Mouse (Mus musculus) R1 (cell line): ENCODE data around the gene Nf2.

Experiments
- DNase-seq: peaks from one replicate; pipeline ENCODE4 v3.0.0-alpha.2; 2018; ENCODE audit warnings: low read depth, low spot score

Gene Nf2

DNA sequence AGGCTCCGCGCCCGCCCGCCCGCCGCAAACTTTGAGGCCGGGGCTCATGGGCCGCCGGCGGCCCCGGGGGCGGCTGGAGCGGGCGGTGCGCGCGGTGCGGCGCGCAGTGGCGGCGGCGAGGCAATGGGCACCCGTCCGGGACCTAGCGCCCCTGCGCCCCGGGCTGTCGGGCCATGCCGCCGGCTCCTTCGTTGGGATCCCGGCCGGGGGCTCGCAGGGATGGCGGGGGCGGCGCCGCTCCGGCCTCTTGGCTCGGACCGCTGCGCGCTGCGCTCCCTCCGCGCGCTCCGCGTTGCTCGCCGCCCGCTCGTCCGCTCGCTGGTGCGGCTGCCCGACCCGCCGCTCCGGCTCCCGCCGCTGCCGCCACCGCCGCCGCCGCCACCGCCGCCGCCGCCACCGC, 102.6 kb downstream of the Nf2 start, which contains the start of gene Cabp7:
Cabp7 (minus strand) TSS at position 46 of the 400 bp plus-strand sequence.
- DNase-seq, result no peak

GRCm38 (mm10) chr11:4745969-4746368, 103.4 kb downstream of the Nf2 start:
- DNase-seq, result peak; percentile 60

DNA sequence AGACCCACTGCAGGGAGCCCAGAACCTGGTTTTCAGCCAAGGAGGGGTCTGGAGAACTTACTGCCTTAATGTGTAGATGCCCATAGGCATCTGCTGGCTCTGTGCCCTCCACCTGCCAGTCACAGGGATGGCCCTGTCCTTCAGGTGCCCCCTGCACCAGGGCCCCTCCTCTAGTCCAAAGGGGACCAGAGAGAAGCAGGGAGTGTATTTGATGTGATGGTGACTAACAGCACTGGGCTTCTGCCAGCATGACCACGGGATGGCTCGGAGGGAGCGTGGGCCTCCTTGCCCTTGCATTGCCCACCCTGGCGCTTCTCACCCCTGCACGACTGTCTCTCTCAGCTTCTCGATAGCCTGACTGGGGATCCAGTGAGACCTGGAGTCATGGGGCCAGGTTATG, 104.6 kb downstream of the Nf2 start:
- DNase-seq, result no peak

DNA sequence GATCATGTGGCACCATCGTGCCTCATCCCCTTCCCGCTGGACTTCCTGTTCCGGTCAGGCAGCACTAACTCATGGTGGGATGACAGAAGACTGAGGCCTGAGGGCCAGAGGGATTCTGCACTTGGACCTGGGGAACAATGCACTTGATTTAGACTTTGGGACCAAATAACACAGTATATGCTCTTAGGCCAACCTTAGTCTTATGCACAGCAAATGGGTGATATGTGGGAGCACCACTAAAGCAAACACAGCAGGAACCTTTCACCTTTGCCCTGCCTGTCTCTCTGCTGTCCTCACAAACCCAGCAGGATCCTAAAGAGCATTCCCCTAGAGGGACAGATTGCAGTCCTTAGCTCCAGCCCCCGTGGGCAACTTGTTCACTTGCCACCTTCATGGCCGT, 108.6 kb downstream of the Nf2 start:
- no peak for DNase-seq

GRCm38 (mm10) chr11:4738719-4739118, 110.6 kb downstream of the Nf2 start:
- DNase-seq, result no peak

GRCm38 (mm10) chr11:4737682-4738081, 111.7 kb downstream of the Nf2 start:
- no peak for DNase-seq

DNA sequence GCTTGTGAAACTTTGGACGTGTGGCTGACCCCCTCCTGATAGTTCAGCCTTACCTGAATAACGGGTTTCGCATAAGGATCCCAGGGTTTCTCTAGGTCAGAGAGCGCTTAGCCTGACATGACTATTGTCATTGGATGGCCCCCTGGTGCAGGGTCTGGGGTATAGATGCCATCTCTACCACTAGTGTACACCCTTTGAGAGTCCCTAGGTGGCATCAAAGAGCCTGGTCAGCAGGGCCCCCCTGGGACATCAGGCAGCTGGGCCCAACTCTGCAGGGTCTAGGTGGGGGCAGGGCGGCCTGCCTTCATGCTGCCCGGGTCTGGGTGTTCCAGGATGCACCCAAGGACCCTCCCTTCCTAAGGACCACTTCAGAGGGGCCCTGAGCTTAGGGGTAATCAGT, 113.0 kb downstream of the Nf2 start:
- DNase-seq, result no peak

DNA sequence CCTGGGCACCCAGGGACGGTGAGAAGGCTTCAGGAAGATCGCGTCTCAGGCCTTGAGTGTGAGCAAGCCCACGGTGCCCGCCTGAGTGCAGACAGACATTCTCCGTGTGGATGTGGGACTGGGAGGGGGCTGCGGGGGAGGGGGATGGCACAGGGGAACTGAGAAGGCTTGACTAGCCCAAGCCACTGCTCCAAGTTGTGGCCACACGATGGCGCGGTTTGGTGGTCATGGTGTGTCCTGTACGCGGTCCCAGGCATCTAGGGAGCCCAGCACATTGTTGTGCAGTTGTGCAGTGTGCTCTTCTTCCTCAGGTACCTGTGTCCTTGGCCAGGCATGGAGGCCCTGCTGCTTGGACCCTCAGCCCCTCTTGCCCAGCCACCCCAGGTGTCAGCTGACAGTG, 115.2 kb downstream of the Nf2 start:
- DNase-seq, result peak; percentile 71

- no peak for DNase-seq
These were observed 117.6 kb downstream of the Nf2 start for GRCm38 (mm10) chr11:4731781-4732180.

DNA sequence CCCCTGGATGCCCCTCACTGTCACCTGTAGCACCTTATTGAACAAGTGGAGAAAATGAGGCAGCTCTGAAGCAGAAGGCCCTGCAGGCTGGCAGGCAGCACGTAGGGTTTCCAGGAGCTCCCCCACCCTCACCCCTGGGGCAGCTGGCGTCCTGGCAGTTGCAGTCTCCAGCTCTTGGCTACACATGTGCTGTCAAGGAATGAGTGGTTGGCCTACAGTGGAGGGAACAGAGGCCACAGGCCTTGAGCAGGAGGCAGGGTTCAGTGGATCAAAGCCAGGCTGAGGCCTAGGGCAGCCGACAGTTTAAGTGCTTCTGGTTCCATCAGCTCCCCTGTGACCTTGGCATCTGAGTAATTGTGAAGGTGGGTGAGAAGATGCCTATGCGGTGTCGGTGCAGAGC, 118.4 kb downstream of the Nf2 start:
- DNase-seq, result no peak

DNA sequence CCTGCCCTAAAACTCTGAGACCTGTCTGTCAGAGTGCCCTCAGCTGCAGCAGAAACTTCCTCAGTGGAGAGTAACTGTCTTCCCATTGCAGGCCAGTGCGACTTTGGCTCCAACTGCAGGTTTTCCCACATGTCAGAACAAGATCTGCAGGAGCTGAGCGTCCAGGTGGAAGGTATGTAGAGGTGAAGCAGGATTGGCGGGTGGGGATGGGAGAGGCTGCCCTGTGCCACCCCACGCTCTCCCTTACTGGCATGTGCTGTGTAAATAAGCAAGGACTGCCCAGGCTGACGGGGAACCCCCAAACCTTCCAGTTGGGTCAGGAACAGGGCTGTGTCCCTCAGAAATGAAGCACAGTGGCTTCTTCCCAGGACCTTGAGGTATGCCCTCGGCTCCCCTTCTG, 119.2 kb downstream of the Nf2 start:
- DNase-seq, result no peak

DNA sequence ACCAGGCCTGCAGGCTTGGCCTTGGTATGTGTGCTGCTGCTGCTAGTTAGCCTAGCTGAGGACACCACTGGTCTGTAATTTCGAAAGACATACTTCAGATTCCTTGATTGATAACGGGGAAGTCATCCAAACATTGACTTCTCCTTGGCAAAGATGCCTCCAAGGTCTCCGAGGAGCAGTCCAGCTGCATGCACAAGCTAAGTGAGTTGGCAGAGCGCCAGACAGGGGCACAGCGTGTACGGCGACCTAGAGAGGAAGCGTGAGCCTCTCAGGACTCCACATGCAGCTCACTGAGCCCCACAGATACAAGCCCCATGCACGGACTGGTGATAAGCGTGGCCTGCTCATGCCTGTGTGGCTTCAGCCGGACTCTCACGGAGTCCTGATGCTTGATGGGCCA, 119.7 kb downstream of the Nf2 start:
- no peak for DNase-seq

DNA sequence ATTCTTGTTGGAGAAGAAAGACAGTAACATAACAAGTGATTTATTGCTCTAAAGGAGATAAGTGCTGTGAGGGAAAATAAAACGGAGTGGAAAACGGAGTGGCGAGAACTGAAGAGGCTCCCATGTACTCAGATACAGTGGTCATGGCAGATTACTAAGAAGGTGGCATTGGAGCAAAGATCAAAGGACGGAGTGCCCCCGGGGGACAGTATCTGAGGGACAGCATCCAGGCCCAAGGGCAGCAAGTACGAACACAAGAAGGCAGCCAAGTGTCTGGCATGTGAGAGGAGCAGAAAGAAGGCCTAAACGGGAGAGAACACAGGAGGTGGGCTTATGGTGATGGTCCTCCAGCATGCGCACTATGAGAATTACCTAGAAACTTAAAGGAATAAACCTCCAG, 127.6 kb downstream of the Nf2 start:
- DNase-seq, result no peak

DNA sequence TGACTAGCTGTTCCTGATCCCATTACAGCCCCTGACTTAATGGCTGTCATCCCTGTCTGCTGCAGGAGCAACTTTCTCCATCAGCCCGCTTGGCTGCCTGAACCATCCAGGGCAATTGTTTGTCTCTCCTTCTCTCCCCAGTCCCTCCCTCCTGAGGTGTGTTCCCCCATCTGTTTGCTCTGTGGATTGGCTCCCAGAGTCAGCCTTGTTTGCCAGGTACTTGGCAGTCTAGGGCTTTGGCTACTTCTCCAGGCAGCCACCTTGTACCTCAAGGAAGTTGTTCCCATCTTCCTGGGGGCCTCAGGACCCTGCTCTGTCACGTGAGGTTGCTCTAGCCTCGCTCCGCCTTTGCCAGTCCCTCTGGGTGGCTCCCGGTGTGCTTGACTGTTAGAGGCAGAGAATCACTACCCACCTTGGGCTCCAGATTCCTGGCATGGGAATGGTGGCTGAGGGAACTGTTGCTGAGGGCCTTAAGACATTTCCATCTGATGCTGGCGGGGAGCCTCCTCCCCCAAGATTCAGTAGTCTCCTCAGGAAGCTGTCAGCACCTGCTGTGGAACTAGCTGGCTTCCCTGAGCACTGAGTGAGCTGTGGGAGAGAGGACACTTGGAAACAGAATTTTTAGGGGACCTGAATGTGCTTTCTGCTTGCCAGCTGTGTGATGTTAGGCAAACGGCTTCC, 128.3 kb downstream of the Nf2 start:
- DNase-seq, result no peak

DNA sequence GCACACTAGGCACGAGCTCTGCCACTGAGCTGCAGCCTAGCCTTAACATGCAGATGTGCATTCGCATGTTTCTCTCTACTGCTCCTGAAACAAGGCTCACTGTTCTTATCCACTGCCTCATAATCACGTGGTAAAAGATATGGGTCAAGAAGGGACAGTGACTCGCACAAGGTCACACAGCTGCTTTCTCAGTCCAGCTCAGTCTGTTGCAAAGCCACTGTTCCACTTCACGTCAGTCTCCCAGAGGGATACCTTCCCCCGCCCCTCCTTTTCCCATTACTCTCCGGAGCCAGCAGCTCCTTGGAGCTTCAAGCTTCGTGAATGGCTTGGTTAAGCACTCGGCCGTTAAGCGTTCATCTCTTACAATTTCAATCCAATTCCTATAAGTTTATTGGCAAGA, 128.9 kb downstream of the Nf2 start:
- DNase-seq, result no peak

GRCm38 (mm10) chr11:4719961-4720360, 129.4 kb downstream of the Nf2 start:
- no peak for DNase-seq

GRCm38 (mm10) chr11:4718548-4718947, 130.8 kb downstream of the Nf2 start:
- DNase-seq, result no peak

DNA sequence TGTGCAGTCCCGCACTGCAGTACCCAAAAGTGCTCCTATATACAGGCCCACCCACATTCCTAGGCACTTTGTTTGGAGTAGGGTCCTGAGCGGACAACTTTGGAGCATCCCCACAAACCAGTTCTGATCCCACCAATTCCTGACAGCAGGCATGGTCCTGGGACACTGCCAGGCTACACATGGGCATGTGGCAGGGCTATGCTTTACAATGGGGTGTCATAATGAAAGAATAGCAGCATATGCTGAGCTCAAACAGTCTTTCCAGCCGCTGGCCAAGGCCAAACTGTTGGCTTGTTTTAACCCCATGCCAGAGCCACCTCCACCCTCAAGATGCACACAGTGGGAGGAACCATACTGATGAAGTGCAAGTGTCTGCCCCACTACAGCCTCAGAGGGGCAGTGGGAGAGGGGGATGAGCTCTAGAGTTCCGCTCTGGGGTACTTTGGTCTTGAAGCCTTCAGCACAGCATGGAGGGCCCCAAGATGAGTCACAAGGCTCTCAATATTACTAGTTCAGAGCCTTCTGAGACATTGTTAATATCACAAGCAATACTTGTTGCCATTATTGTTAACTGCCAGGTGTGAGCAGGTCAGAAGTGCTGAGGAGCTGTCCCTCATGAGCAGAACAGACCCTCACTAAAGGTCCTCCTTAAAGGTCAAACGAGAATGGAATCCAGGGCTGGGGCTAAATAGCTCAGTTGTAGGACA, 132.7 kb downstream of the Nf2 start:
- no peak for DNase-seq
